Comparison of ENCODE assay signal across 12 mouse cellular contexts in the genomic region with DNA sequence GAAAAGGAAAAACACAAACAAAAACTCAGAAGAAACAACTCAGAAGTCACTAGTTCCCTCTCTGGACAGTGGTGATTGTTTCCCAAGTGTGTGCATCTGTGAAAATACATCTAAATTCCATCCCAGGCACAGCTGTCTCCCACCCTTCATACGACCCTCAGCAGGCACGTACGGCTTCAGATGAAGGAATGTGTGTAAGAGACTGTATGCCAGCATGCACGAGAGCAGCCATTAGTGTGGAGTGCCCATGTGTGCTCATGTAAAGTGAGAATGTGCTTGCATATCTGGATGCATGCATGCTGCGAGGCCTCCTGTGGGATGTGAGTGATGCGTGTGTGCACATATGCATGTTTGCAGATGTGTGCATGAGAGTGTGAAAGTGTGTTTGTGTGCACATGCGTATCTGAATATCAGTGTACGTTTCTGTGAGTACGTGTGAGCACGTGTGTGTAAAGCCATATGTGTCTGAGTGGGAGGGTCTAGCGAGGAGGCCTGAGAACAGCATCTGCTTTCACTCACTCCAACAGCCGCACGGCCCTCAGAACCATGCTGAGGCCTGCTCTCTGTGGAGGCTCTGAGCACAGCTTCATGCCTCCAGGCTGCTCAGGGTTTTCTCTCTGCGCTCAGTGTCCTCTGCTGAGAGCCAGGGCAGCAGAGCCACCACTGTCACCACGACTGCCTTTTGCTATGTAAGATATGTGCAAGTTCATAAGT. TPM values are rescaled to one million over a fixed set of nuclear protein-coding genes. Genes with fewer than 3 reads are reported as not detected.
A peak's percentile ranks its signal among the peaks of the same experiment; 100 is the strongest.
DNase-seq lines count a peak whose midpoint lies in the region; ATAC-seq and TF ChIP-seq lines count a peak whose summit lies in the region.
"Had no signal": no experiment of that assay in that cellular context is flagged by ENCODE, and none has a peak within 500 bp of the region (broad histone marks: within the 10 kb centered on the region; RNA-seq: fewer than 3 reads in every experiment).

No protein-coding gene starts in this region.

- DNase-seq in forebrain, postnatal 0 days, result no peak
- peak; percentile 54 for DNase-seq in kidney, postnatal 0 days (ENCODE audit: low spot score)
- DNase-seq in kidney, postnatal 14 days, result no peak
- peak; percentile 65 for DNase-seq in embryonic facial prominence, embryonic 10.5 days (ENCODE audit: low spot score)
- peak; percentile 72 for DNase-seq in limb, embryonic 11.5 days (ENCODE audit: low spot score)
- DNase-seq in spleen, postnatal 4 days (ENCODE audit: low spot score in 2 of 2), result no peak
- DNase-seq in urinary bladder, postnatal 10 days (ENCODE audit: low spot score), result no peak
- DNase-seq: B cell, adult 2 months; cerebellum, adult 18-20 months; liver had no signal

- H3K4me2 ChIP-seq in forebrain, postnatal 0 days (ENCODE audit: low read depth), result no peak overlapping the region
- no peak overlapping the region for H3K4me2 ChIP-seq in forebrain, embryonic 13.5 days
- no peak overlapping the region for H3K4me2 ChIP-seq in kidney, postnatal 0 days (ENCODE audit: low read length)
- no peak overlapping the region for H3K4me2 ChIP-seq in limb, embryonic 11.5 days (ENCODE audit: low read depth, severe bottlenecking)

- no peak overlapping the region for H3K27ac ChIP-seq in forebrain, postnatal 0 days (ENCODE audit: low read depth, low read length)
- H3K27ac ChIP-seq in forebrain, embryonic 13.5 days, result no peak overlapping the region
- no peak overlapping the region for H3K27ac ChIP-seq in kidney, postnatal 0 days
- peak overlapping the region; percentile 68 for H3K27ac ChIP-seq in embryonic facial prominence, embryonic 10.5 days (replicated peaks)
- peak overlapping the region; percentile 82 for H3K27ac ChIP-seq in limb, embryonic 11.5 days (replicated peaks; ENCODE audit: low read depth, low read length)

- no peak overlapping the region for H3K4me3 ChIP-seq in forebrain, postnatal 0 days (ENCODE audit: low read depth, low read length)
- H3K4me3 ChIP-seq in forebrain, embryonic 13.5 days, result no peak overlapping the region
- no peak overlapping the region for H3K4me3 ChIP-seq in kidney, postnatal 0 days (replicated peaks; ENCODE audit: low read depth, low read length)
- H3K4me3 ChIP-seq in embryonic facial prominence, embryonic 10.5 days, result no peak overlapping the region
- H3K4me3 ChIP-seq in limb, embryonic 11.5 days (ENCODE audit: low read depth, low read length), result no peak overlapping the region

- H3K36me3 ChIP-seq in forebrain, postnatal 0 days (ENCODE audit: insufficient read depth), result no peaks in the 10 kb centered on the region
- no peaks in the 10 kb centered on the region for H3K36me3 ChIP-seq in forebrain, embryonic 13.5 days (ENCODE audit: poor library complexity, severe bottlenecking)
- H3K36me3 ChIP-seq in kidney, postnatal 0 days (ENCODE audit: insufficient read depth, low read length), result no peaks in the 10 kb centered on the region
- no peaks in the 10 kb centered on the region; the same call in 1 of the 2 replicates for H3K36me3 ChIP-seq in embryonic facial prominence, embryonic 10.5 days (replicated peaks)
- no peaks in the 10 kb centered on the region for H3K36me3 ChIP-seq in limb, embryonic 11.5 days (ENCODE audit: control insufficient read depth, insufficient read depth, low read length)
- H3K36me3 ChIP-seq: G1E had no signal

- WGBS in forebrain, postnatal 0 days, result 75% methylated on average over 15 of the region's 15 CpGs
- WGBS in forebrain, embryonic 13.5 days, result 77% methylated on average over 15 of the region's 15 CpGs
- WGBS in kidney, postnatal 0 days, result 58% methylated on average over 15 of the region's 15 CpGs
- WGBS in embryonic facial prominence, embryonic 10.5 days, result 57% methylated on average over 15 of the region's 15 CpGs
- WGBS in limb, embryonic 11.5 days, result 43% methylated on average over 15 of the region's 15 CpGs

- no peaks in the 10 kb centered on the region for H3K9me3 ChIP-seq in forebrain, postnatal 0 days (ENCODE audit: low read length)
- H3K9me3 ChIP-seq in forebrain, embryonic 13.5 days (replicated peaks), result no peaks in the 10 kb centered on the region
- H3K9me3 ChIP-seq in kidney, postnatal 0 days (replicated peaks; ENCODE audit: low read length), result no peaks in the 10 kb centered on the region
- no peaks in the 10 kb centered on the region for H3K9me3 ChIP-seq in embryonic facial prominence, embryonic 10.5 days
- no peaks in the 10 kb centered on the region for H3K9me3 ChIP-seq in limb, embryonic 11.5 days (ENCODE audit: control insufficient read depth, low read length)
- H3K9me3 ChIP-seq: G1E had no signal

- no peak overlapping the region for H3K9ac ChIP-seq in forebrain, postnatal 0 days
- no peak overlapping the region for H3K9ac ChIP-seq in forebrain, embryonic 13.5 days
- no peak overlapping the region for H3K9ac ChIP-seq in kidney, postnatal 0 days (ENCODE audit: low read depth, low read length)
- H3K9ac ChIP-seq in limb, embryonic 11.5 days (ENCODE audit: low read length), result no peak overlapping the region; the same call in 1 of the 2 replicates

- ATAC-seq in forebrain, postnatal 0 days, result peak; percentile 27; the same call in 1 of the 2 replicates
- no peak for ATAC-seq in forebrain, embryonic 13.5 days
- 0 out of 2 replicates have a peak, but pooled peaks have one; percentile 44 for ATAC-seq in kidney, postnatal 0 days (replicated peaks; ENCODE audit: low FRiP score, low read depth)
- peak; percentile 81 for ATAC-seq in limb, embryonic 11.5 days (ENCODE audit: insufficient number of reproducible peaks, low FRiP score, low TSS enrichment, low read depth)

- H3K4me1 ChIP-seq in forebrain, postnatal 0 days (ENCODE audit: insufficient read depth), result no peaks in the 10 kb centered on the region
- H3K4me1 ChIP-seq in forebrain, embryonic 13.5 days, result no peaks in the 10 kb centered on the region
- H3K4me1 ChIP-seq in kidney, postnatal 0 days (replicated peaks; ENCODE audit: insufficient read depth, low read length), result 0 out of 2 replicates have a peak, but pooled peaks cover 3% of the 10 kb centered on the region
- peaks cover 22% of the 10 kb centered on the region for H3K4me1 ChIP-seq in embryonic facial prominence, embryonic 10.5 days
- peaks cover 6% of the 10 kb centered on the region for H3K4me1 ChIP-seq in limb, embryonic 11.5 days (ENCODE audit: control insufficient read depth, insufficient read depth, low read length)

- no peaks in the 10 kb centered on the region for H3K27me3 ChIP-seq in forebrain, postnatal 0 days (ENCODE audit: insufficient read depth, low read length)
- H3K27me3 ChIP-seq in forebrain, embryonic 13.5 days, result no peaks in the 10 kb centered on the region
- H3K27me3 ChIP-seq in kidney, postnatal 0 days (ENCODE audit: insufficient read depth, low read length), result no peaks in the 10 kb centered on the region
- H3K27me3 ChIP-seq in embryonic facial prominence, embryonic 10.5 days (replicated peaks; ENCODE audit: low read depth, poor library complexity, severe bottlenecking), result no peaks in the 10 kb centered on the region
- H3K27me3 ChIP-seq in limb, embryonic 11.5 days (ENCODE audit: control insufficient read depth, insufficient read depth, low read length), result no peaks in the 10 kb centered on the region

- no peak for TF ChIP-seq CTCF in forebrain, postnatal 0 days (IDR thresholded peaks at IDR 0.05; ENCODE audit: low read depth)
- no peak for TF ChIP-seq CTCF in kidney, postnatal 0 days (IDR thresholded peaks at IDR 0.05; ENCODE audit: low read depth)

RNA-seq across cellular contexts. Expression of a gene that starts 10.8 kb away (rescaled TPM):
- total RNA-seq in forebrain, postnatal 0 days (2014; rRNA removed), result 7.2 and 13.1 TPM in 2 replicates
- polyA plus RNA-seq in forebrain, postnatal 0 days (2015; fragmentation: Nextera tagmentation; extraction: Ambion mirVana), result 4.4 and 5.5 TPM in 2 replicates
- polyA plus RNA-seq in forebrain, embryonic 13.5 days (2015; fragmentation: Nextera tagmentation; extraction: Ambion mirVana), result 2.6 and 3.0 TPM in 2 replicates
- polyA plus RNA-seq in kidney, postnatal 0 days (2015; fragmentation: Nextera tagmentation; extraction: Ambion mirVana), result 21.3 and 21.9 TPM in 2 replicates
- 51.1 and 58.6 TPM in 2 replicates for polyA plus RNA-seq in embryonic facial prominence, embryonic 10.5 days (2016; fragmentation: Nextera tagmentation; extraction: Ambion mirVana)
- 39.3 and 40.7 TPM in 2 replicates for polyA plus RNA-seq in limb, embryonic 11.5 days (2014; fragmentation: Nextera tagmentation; extraction: Ambion mirVana)
- polyA plus RNA-seq: G1E had no signal

RNA-seq across cellular contexts. Expression of a gene that starts 16.5 kb away (rescaled TPM):
- total RNA-seq in forebrain, postnatal 0 days (2014; rRNA removed), result 0.33 TPM in 1 of 2 replicates, not detected in the other
- 2.1 and 4.9 TPM in 2 replicates for polyA plus RNA-seq in forebrain, postnatal 0 days (2015; fragmentation: Nextera tagmentation; extraction: Ambion mirVana)
- polyA plus RNA-seq in forebrain, embryonic 13.5 days (2015; fragmentation: Nextera tagmentation; extraction: Ambion mirVana), result not detected in 2 replicates
- polyA plus RNA-seq in kidney, postnatal 0 days (2015; fragmentation: Nextera tagmentation; extraction: Ambion mirVana), result 5.8 and 7.1 TPM in 2 replicates
- polyA plus RNA-seq in embryonic facial prominence, embryonic 10.5 days (2016; fragmentation: Nextera tagmentation; extraction: Ambion mirVana), result 0.40 and 1.8 TPM in 2 replicates
- polyA plus RNA-seq in limb, embryonic 11.5 days (2014; fragmentation: Nextera tagmentation; extraction: Ambion mirVana), result 0.77 TPM in 1 of 2 replicates, not detected in the other
- total RNA-seq: G1E had no signal

RNA-seq across cellular contexts. Expression of a gene that starts 56.0 kb away (rescaled TPM):
- total RNA-seq in forebrain, postnatal 0 days (2014; rRNA removed), result 88.6 TPM in 2 replicates
- polyA plus RNA-seq in forebrain, postnatal 0 days (2015; fragmentation: Nextera tagmentation; extraction: Ambion mirVana), result 59.4 and 61.0 TPM in 2 replicates
- 40.5 and 40.9 TPM in 2 replicates for polyA plus RNA-seq in forebrain, embryonic 13.5 days (2015; fragmentation: Nextera tagmentation; extraction: Ambion mirVana)
- 35.2 and 35.3 TPM in 2 replicates for polyA plus RNA-seq in kidney, postnatal 0 days (2015; fragmentation: Nextera tagmentation; extraction: Ambion mirVana)
- 27.7 and 29.5 TPM in 2 replicates for polyA plus RNA-seq in embryonic facial prominence, embryonic 10.5 days (2016; fragmentation: Nextera tagmentation; extraction: Ambion mirVana)
- polyA plus RNA-seq in limb, embryonic 11.5 days (2014; fragmentation: Nextera tagmentation; extraction: Ambion mirVana), result 31.8 and 32.2 TPM in 2 replicates

Comparison
In these comparisons a context has a peak if more than half of its experiments do, and no peak if none do; other contexts are left out.
1. DNase-seq: peak in kidney, postnatal 0 days (single experiment), embryonic facial prominence, embryonic 10.5 days (single experiment) and limb, embryonic 11.5 days (single experiment); none in forebrain, postnatal 0 days (single experiment), kidney, postnatal 14 days (single experiment), spleen, postnatal 4 days (0 of 2) and urinary bladder, postnatal 10 days (single experiment).
2. H3K27ac ChIP-seq: peak in embryonic facial prominence, embryonic 10.5 days (single experiment) and limb, embryonic 11.5 days (single experiment); none in forebrain, postnatal 0 days (single experiment), forebrain, embryonic 13.5 days (single experiment) and kidney, postnatal 0 days (single experiment).